Mouse (Mus musculus) heart, adult 2 months (tissue): Measurements from ENCODE around the gene Gm10197.

ENCODE experiments used
- CTCF ChIP-seq: fragments of 200-600 bp; IDR thresholded peaks from 2 replicates; pipeline ENCODE4 v1.8.1; 2022; ENCODE audit warnings: antibody characterized with exemption, mild to moderate bottlenecking, moderate library complexity
- EP300 ChIP-seq: fragments of 200-500 bp; IDR thresholded peaks from 2 replicates; pipeline ENCODE4 v1.6.1; 2011; ENCODE audit warnings: low read depth, low read length, control low read depth; ENCODE audit not compliant: insufficient read depth
- POLR2A ChIP-seq: fragments of 200-500 bp; IDR thresholded peaks from 2 replicates; pipeline ENCODE4 v1.6.1; 2011; ENCODE audit warnings: mild to moderate bottlenecking, low read depth, low read length, control low read depth; ENCODE audit not compliant: insufficient read depth

DNA sequence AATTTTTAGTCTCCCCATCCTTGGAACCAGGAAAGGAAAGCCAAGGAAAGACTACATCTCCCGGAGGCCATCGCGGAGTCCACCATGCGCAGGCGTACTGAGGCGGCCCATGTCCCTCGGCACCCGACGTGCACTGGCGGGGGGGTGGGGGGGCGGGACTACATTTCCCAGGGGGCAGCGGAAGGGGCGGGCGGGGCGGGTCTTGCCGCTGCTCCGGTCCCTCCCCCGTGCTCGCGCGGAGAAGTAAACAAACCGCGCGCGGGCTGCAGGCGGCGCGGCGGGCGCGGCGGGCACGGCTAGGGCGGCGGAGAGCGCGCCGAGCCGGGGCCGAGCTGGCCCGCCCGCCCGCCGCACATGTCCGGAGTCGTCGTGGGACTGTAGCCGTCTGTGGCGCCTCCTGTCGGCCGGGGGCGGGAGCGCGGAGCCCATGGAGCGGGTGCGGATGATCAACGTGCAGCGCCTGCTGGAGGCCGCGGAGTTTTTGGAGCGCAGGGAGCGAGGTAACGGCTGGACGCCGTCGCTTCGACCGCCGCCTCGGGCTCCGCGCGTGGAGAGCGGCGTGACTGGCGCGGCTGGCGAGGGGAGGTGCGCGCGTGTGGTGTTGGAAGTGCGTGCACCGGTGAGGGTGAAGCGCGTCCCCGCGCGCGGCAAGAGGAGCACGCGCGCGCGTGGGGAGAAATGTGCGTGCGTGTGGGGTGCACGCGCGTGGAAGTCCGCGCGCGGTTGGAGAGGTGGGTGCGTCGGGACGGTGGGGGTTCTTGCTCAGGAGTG lies 42.2 kb downstream of the Gm10197 start:
- TF ChIP-seq EP300 (no peak), CTCF (peak; percentile 81), POLR2A (0 out of 2 replicates have a peak, but pooled peaks have one; percentile 9)
